Comparison of ENCODE assay signal across 18 mouse cellular contexts in genomic region chr8:127540273-127540672, GRCm38 (mm10).
DNase-seq lines count a peak whose midpoint lies in the region; ATAC-seq lines count a peak whose summit lies in the region.
"Had no signal": no experiment of that assay in that cellular context is flagged by ENCODE, and none has a peak within 500 bp of the region (broad histone marks: within the 10 kb centered on the region; RNA-seq: fewer than 3 reads in every experiment).

No protein-coding gene starts in this region.

- DNase-seq in lung, postnatal 36 days = peak; percentile 27
- no peak for DNase-seq in lung, postnatal 4 days
- no peak for DNase-seq in urinary bladder, adult 2 months (ENCODE audit: low spot score)
- DNase-seq: adrenal gland, postnatal 14 days; B cell, adult 2 months; cerebellum, adult 11-12 months; cerebellum, adult 9-10 months; cerebellum, postnatal 25 days; forebrain, postnatal 0 days; gastrocnemius, adult 2 months; gastrocnemius, postnatal 25 days; heart, adult 11 months; heart, postnatal 36 days had no signal

- ATAC-seq in granulocyte monocyte progenitor cell, adult 5-6 weeks (replicated peaks; ENCODE audit: poor library complexity, severe bottlenecking) = peak; percentile 65
- ATAC-seq in monocyte, adult 5-6 weeks (replicated peaks; ENCODE audit: insufficient number of reproducible peaks, low FRiP score, low TSS enrichment, poor library complexity, severe bottlenecking) = 0 out of 2 replicates have a peak, but pooled peaks have one; percentile 24
- no peak for ATAC-seq in inflammation-experienced regulatory T-cells, adult 6 months
- ATAC-seq: CD4-positive, CD25-positive, alpha-beta regulatory T cell, adult 4 months; forebrain, embryonic 13.5 days; forebrain, postnatal 0 days had no signal
